Mouse (Mus musculus) common myeloid progenitor, adult 5-6 weeks (primary cell): ENCODE measurements around the gene Reps2. TPM values are rescaled to one million over a fixed set of nuclear protein-coding genes. Genes with fewer than 3 reads are reported as not detected.

ENCODE experiments used
- ATAC-seq: replicated peaks from 2 replicates; pipeline ENCODE4 v1.8.0; 2016; ENCODE audit warnings: low read depth, mild to moderate bottlenecking, moderate TSS enrichment, inconsistent platforms; ENCODE audit not compliant: poor library complexity, severe bottlenecking
- total RNA-seq: library from RNA; stranded (forward); fragments of 200-1000, 187-1606 nt; gene quantifications from 2 replicates; pipeline ENCODE4 v1.2.3, GENCODE M21; 2017

Reps2 gene
- total RNA-seq, 1 experiment from 2014 or later, result 4.3 TPM

DNA sequence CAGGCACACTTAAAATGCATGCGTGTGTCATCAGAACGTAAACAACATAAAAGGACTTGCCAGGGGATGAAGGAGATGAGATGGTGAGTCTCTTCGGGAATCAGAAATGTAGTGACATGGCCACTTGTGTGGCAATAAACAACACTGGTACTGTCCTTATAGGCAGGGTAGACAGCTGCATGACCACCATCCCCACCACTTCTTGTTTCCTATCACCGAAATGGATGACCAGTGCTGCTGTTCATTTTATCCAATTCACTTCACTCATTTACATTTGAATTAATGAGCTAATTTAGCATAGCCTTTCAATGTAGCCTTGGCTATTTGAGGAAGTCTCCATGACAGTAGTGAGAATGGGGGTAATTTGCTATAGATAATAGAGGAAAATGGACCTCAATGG, 236.2 kb downstream of the Reps2 start:
- no peak for ATAC-seq

DNA sequence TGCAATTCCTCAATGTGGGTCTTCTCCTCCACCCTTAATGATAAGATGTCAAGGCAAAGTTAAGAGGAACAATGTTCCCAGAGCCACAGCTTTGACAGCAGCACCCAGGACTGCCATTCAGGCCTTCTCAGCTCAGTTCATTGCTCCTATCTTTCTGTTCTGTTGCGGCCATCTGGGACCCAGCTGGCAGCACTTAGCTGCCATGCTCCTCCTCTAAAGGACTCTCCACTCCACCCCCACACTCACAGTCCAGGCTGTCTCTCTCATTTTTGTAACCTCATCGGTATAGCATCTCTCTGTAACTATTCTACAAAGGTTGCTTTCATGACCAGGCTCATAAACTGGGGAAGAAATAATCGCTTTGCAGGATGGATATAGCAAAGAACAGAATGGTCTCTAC, 241.0 kb downstream of the Reps2 start:
- no peak for ATAC-seq

DNA sequence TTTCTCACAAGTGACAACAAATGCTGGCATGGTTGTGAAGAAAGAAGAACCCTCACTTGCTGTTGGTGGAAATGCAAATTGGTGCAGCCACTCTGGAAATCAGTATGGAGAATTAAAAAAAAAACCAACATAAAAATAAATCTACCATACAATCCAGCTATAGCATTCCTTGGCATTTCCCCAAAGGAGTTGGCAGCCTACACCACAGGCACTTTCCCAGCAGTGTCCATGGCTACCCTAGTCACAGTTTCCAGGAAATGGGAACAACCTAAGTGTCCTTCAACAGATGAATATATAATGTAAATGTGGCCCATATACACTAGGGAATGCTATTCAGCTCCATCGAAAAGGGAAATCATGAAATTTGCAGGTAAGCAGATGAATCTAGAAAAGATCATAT, 262.7 kb downstream of the Reps2 start:
- no peak for ATAC-seq

GRCm38 (mm10) chrX:162363206-162363605, 280.2 kb downstream of the Reps2 start:
- no peak for ATAC-seq

Other genes with a start within 250 kb of the Reps2 start
- 294 and 302 TPM in 2 replicates for gene Rbbp7, start 116.8 kb upstream of the Reps2 start, total RNA-seq
- 54.9 and 63.1 TPM in 2 replicates for gene Txlng, start 185.8 kb upstream of the Reps2 start, total RNA-seq
- gene Syap1, start 244.8 kb upstream of the Reps2 start, total RNA-seq, result 39.1 and 46.0 TPM in 2 replicates